Mouse (Mus musculus): Measurements from ENCODE around the gene Zim1.

The Zim1 gene

GRCm38 (mm10) chr7:6651221-6651620, 45.0 kb downstream of the Zim1 start:
- no peak for DNase-seq (ENCODE audit: low spot score in 2 of 2)

GRCm38 (mm10) chr7:6650526-6650925, 45.7 kb downstream of the Zim1 start:
- DNase-seq (ENCODE audit: low spot score in 2 of 2) = no peak

GRCm38 (mm10) chr7:6645821-6646220, 50.4 kb downstream of the Zim1 start:
- no peak for DNase-seq (ENCODE audit: low spot score in 2 of 2)

GRCm38 (mm10) chr7:6638076-6638475, 58.2 kb downstream of the Zim1 start:
- no peak for DNase-seq (ENCODE audit: low spot score in 2 of 2)

GRCm38 (mm10) chr7:6636741-6637140, 59.5 kb downstream of the Zim1 start:
- DNase-seq (ENCODE audit: low spot score in 2 of 2) = no peak

- DNase-seq (ENCODE audit: low spot score in 2 of 2) = no peak
Observed at GRCm38 (mm10) chr7:6635831-6636230, 60.4 kb downstream of the Zim1 start.
